Mouse (Mus musculus) myocyte (in vitro differentiated cells): ENCODE data around the gene Glrx. TPM values are rescaled to one million over a fixed set of nuclear protein-coding genes. Genes with fewer than 3 reads are reported as not detected.

Source experiments
- H3K27me3 ChIP-seq: one replicate; pipeline ENCODE4 v1.6.1; 2011; ENCODE audit not compliant: control insufficient read depth, insufficient read depth, insufficient read length
- H3K36me3 ChIP-seq: one replicate; pipeline ENCODE4 v1.6.1; 2011; ENCODE audit not compliant: control insufficient read depth, insufficient read depth
- H3K4me2 ChIP-seq: one replicate; pipeline ENCODE4 v1.6.1; 2011; ENCODE audit warnings: low read depth, control low read depth
- H3K4me3 ChIP-seq: one replicate; pipeline ENCODE4 v1.5.1; 2011; ENCODE audit warnings: mild to moderate bottlenecking, control low read depth, moderate library complexity
- H3K79me2 ChIP-seq: one replicate; pipeline ENCODE4 v1.6.1; 2011; ENCODE audit not compliant: control insufficient read depth, insufficient read depth
- H3ac ChIP-seq: one replicate; pipeline ENCODE4 v1.6.1; 2011; ENCODE audit not compliant: control insufficient read depth, insufficient read length
- CEBPB ChIP-seq: IDR thresholded peaks from 2 replicates; pipeline ENCODE4 v1.6.1; 2011; ENCODE audit warnings: mild to moderate bottlenecking, moderate library complexity; ENCODE audit not compliant: poor library complexity, insufficient read depth, severe bottlenecking
- E2F4 ChIP-seq: IDR thresholded peaks from one replicate; pipeline ENCODE4 v1.6.1; 2011; ENCODE audit warnings: mild to moderate bottlenecking, control low read depth, moderate library complexity; ENCODE audit not compliant: insufficient read depth
- MAX ChIP-seq: IDR thresholded peaks from one replicate; pipeline ENCODE4 v1.6.1; 2011; ENCODE audit warnings: low read depth, mild to moderate bottlenecking, control low read depth
- MYOD1 ChIP-seq, 3 experiments: IDR thresholded peaks; one replicate each; pipeline ENCODE4 v1.6.1; 2011; ENCODE audit warnings: control low read depth in 2 of 3, low read depth in 2 of 3, mild to moderate bottlenecking in 2 of 3, moderate library complexity in 1 of 3; ENCODE audit not compliant: insufficient read length in 2 of 3, control insufficient read depth in 1 of 3
- MYOG ChIP-seq, 3 experiments: IDR thresholded peaks; one replicate each; pipeline ENCODE4 v1.6.1; 2011; ENCODE audit warnings: control low read depth in 2 of 3, low read depth in 2 of 3, mild to moderate bottlenecking in 2 of 3; ENCODE audit not compliant: insufficient read length in 2 of 3, control insufficient read depth in 1 of 3, insufficient read depth in 1 of 3
- POLR2A ChIP-seq: IDR thresholded peaks from one replicate; pipeline ENCODE4 v1.6.1; 2011; ENCODE audit warnings: low read depth, mild to moderate bottlenecking, control low read depth, moderate library complexity; ENCODE audit not compliant: insufficient read length
- POLR2AphosphoS2 ChIP-seq: IDR thresholded peaks from one replicate; pipeline ENCODE4 v1.6.1; 2011; ENCODE audit warnings: low read depth, control low read depth; ENCODE audit not compliant: insufficient read length
- REST ChIP-seq: IDR thresholded peaks from one replicate; pipeline ENCODE4 v1.6.1; 2011; ENCODE audit warnings: mild to moderate bottlenecking, control low read depth, moderate library complexity; ENCODE audit not compliant: insufficient read depth, insufficient read length
- SRF ChIP-seq: IDR thresholded peaks from one replicate; pipeline ENCODE4 v1.6.1; 2011; ENCODE audit warnings: low read depth; ENCODE audit not compliant: control insufficient read depth, insufficient read length
- TCF12 ChIP-seq: IDR thresholded peaks from one replicate; pipeline ENCODE4 v1.6.1; 2011; ENCODE audit warnings: mild to moderate bottlenecking, control low read depth; ENCODE audit not compliant: poor library complexity, insufficient read depth, severe bottlenecking
- TCF3 ChIP-seq: IDR thresholded peaks from one replicate; pipeline ENCODE4 v1.6.1; 2011; ENCODE audit warnings: low read depth, control low read depth; ENCODE audit not compliant: insufficient read length
- USF1 ChIP-seq: IDR thresholded peaks from one replicate; pipeline ENCODE4 v1.6.1; 2011; ENCODE audit warnings: low read depth, mild to moderate bottlenecking, control low read depth, moderate library complexity
- polyA plus RNA-seq: library from polyadenylated mRNA; unstranded; fragments of >200 nt; fragmentation: generic; extraction: Trizol; gene quantifications from one replicate; pipeline ENCODE4 v1.2.1, GENCODE M21; 2012; ENCODE audit warnings: missing spikeins

Gene Glrx
- polyA plus RNA-seq, 1 experiment: 27.5 TPM

- H3K79me2 ChIP-seq: no peaks in the 10 kb centered on the region
- TF ChIP-seq MYOD1 (IDR thresholded peaks at IDR 0.05; ENCODE audit: control insufficient read depth in 1 of 3, insufficient read length in 2 of 3, low read depth in 2 of 3): no peak
- TF ChIP-seq E2F4: no peak
- TF ChIP-seq MAX: no peak
- no peak for TF ChIP-seq TCF12
- TF ChIP-seq SRF: no peak
- peaks cover 8% of the 10 kb centered on the region for H3K36me3 ChIP-seq
Measured at GRCm38 (mm10) chr13:75880501-75880900, 40.8 kb downstream of the Glrx start.

DNA sequence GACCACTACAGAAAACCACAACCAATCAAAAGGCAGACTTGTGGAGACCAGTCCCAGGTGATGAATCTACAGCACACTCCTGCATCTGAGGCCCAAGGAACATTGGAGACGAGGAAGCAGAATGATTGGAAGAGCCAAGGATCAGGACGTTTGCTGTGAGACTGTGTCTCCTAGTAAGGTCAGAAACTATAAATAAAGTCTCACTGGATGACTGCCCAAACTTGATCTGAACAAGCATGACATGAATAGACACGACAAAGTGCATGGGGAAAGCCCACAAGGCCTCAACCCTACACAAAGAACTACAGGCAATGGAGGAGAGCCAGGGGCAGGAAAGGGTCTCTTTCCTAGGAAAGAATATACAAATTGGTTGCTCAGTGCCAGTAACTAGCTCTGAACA, 44.1 kb downstream of the Glrx start:
- no peak overlapping the region for H3ac ChIP-seq
- TF ChIP-seq MYOD1 (IDR thresholded peaks at IDR 0.05; ENCODE audit: control insufficient read depth in 1 of 3, insufficient read length in 2 of 3, low read depth in 2 of 3) (no peak), MYOG (IDR thresholded peaks at IDR 0.05; ENCODE audit: control insufficient read depth in 1 of 3, insufficient read depth in 1 of 3, insufficient read length in 2 of 3, low read depth in 2 of 3) (no peak), E2F4 (no peak), POLR2A (no peak), TCF12 (no peak), CEBPB (no peak), POLR2AphosphoS2 (no peak), TCF3 (no peak), REST (no peak), SRF (no peak), USF1 (no peak), MAX (no peak)
- H3K4me2 ChIP-seq: no peak overlapping the region
- H3K36me3 ChIP-seq: peaks cover 8% of the 10 kb centered on the region
- no peaks in the 10 kb centered on the region for H3K27me3 ChIP-seq
- no peaks in the 10 kb centered on the region for H3K79me2 ChIP-seq
- H3K4me3 ChIP-seq: no peak overlapping the region

More at GRCm38 (mm10) chr13:75880501-75880900, 40.8 kb downstream of the Glrx start:
- Histone ChIP-seq H3ac (no peak overlapping the region), H3K4me2 (no peak overlapping the region), H3K27me3 (no peaks in the 10 kb centered on the region), H3K4me3 (no peak overlapping the region)

- H3K4me3 ChIP-seq: no peak overlapping the region
- H3K27me3 ChIP-seq: no peaks in the 10 kb centered on the region
- no peak for TF ChIP-seq USF1
- TF ChIP-seq POLR2AphosphoS2: no peak
- no peak for TF ChIP-seq MAX
- TF ChIP-seq TCF3: no peak
- no peak for TF ChIP-seq CEBPB
- no peak for TF ChIP-seq MYOD1 (IDR thresholded peaks at IDR 0.05; ENCODE audit: control insufficient read depth in 1 of 3, insufficient read length in 2 of 3, low read depth in 2 of 3)
- no peak for TF ChIP-seq E2F4
- TF ChIP-seq TCF12: no peak
- H3K36me3 ChIP-seq: no peaks in the 10 kb centered on the region
- H3K79me2 ChIP-seq: no peaks in the 10 kb centered on the region
- no peak overlapping the region for H3ac ChIP-seq
- H3K4me2 ChIP-seq: no peak overlapping the region
Measured at GRCm38 (mm10) chr13:75891868-75892267, 52.2 kb downstream of the Glrx start.

DNA sequence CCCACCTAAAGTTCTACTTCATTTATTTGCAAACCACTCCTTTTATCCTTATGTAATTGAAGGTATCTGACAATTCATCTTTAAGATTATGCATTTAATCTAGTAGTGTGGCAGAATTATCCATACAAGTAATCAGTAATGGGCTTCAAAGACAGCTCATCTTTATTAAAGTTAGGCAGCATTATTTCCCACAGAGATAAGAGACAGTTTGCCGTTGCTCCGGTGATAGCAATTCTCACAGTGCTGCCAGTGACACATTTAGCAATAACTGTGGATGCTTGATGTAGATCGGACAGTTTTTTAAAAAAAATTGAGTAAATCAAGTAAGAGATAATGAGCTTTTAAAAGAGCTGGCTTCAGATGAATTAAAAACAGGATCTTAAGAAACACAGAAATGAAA, 52.6 kb downstream of the Glrx start:
- Histone ChIP-seq H3K36me3 (no peaks in the 10 kb centered on the region), H3K4me2 (no peak overlapping the region), H3ac (no peak overlapping the region), H3K4me3 (no peak overlapping the region), H3K27me3 (no peaks in the 10 kb centered on the region), H3K79me2 (no peaks in the 10 kb centered on the region)
- TF ChIP-seq CEBPB: no peak
- no peak for TF ChIP-seq MYOG (IDR thresholded peaks at IDR 0.05; ENCODE audit: control insufficient read depth in 1 of 3, insufficient read depth in 1 of 3, insufficient read length in 2 of 3, low read depth in 2 of 3)
- TF ChIP-seq SRF: no peak

GRCm38 (mm10) chr13:75892876-75893275, 53.2 kb downstream of the Glrx start:
- TF ChIP-seq REST (no peak), CEBPB (no peak), MAX (no peak), MYOG (IDR thresholded peaks at IDR 0.05; ENCODE audit: control insufficient read depth in 1 of 3, insufficient read depth in 1 of 3, insufficient read length in 2 of 3, low read depth in 2 of 3) (no peak), USF1 (no peak), TCF12 (no peak), E2F4 (no peak), POLR2AphosphoS2 (no peak), TCF3 (no peak), SRF (no peak), MYOD1 (IDR thresholded peaks at IDR 0.05; ENCODE audit: control insufficient read depth in 1 of 3, insufficient read length in 2 of 3, low read depth in 2 of 3) (no peak), POLR2A (no peak)
- H3K4me2 ChIP-seq: no peak overlapping the region
- no peaks in the 10 kb centered on the region for H3K27me3 ChIP-seq
- no peak overlapping the region for H3K4me3 ChIP-seq
- H3ac ChIP-seq: no peak overlapping the region
- H3K36me3 ChIP-seq: no peaks in the 10 kb centered on the region
- H3K79me2 ChIP-seq: no peaks in the 10 kb centered on the region

Other genes starting within 250 kb of the Glrx start
- gene Ell2, start 133.1 kb upstream of the Glrx start, polyA plus RNA-seq: 5.1 TPM
- 5.7 TPM for gene Rhobtb3, start 104.1 kb downstream of the Glrx start, polyA plus RNA-seq
- gene Spata9, start 127.3 kb downstream of the Glrx start, polyA plus RNA-seq: 0.12 TPM
- gene Rfesd, start 178.9 kb downstream of the Glrx start, polyA plus RNA-seq: 5.4 TPM
- not detected for gene Gpr150, start 217.1 kb downstream of the Glrx start, polyA plus RNA-seq